Mouse (Mus musculus): ENCODE results near the gene Nek1.

The Nek1 gene

GRCm38 (mm10) chr8:61158540-61158939 lies 165.5 kb downstream of the Nek1 start:
- DNase-seq (ENCODE audit: low spot score in 2 of 2), result no peak

DNA sequence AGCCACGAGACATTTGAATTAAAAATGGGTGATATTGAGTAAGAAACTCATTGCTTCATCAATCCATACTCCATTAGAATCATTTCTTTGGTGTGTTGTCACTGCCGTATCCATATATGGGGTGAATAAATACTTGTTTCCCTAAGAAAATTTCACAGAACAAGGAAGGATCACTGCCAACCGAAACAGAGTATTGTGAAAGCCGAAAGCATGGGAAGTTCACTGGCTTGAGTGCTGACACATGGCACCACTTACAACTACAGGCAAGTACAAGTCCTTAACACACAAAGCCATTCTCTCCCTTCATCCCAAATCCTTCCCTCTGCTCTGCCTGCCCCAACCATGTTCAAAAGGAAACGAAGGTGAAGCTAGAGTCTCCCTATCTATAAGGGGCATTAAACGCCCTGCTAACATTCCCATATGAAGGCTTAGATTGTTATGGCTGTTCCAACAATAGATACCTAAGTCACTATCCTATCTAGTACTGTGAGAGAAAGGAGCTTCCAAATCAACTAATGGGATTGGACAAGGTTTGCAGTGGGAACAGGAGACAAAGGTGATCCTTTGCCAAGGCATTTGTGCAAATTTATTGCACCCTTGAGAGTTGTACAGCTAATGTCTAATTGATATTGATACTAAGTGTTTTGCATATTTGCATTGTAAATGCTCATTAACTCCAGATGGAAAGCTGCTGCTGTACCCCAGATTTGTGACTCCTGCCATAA lies 168.6 kb downstream of the Nek1 start:
- no peak for DNase-seq (ENCODE audit: low spot score in 2 of 2)

DNA sequence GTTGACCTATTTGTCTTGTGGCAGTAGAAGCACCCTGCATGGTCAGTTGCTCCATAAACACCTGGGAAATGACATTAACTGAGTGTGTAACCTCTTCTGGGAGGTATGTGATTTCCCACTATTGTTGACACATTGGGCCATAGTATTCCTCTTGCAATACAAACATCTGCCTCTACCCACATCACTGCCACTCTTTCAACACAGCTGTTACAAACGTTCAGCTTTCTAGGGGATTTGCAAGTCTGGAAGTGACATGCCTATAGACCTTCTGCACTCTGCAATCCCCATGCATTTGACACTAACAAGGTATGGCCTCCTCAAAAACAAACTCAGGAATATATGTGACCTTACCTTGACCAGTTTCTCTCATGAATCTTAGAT lies 169.2 kb downstream of the Nek1 start:
- DNase-seq (ENCODE audit: low spot score in 2 of 2), result no peak

- DNase-seq (ENCODE audit: low spot score in 2 of 2), result no peak
Measured at GRCm38 (mm10) chr8:61171546-61171945, 178.6 kb downstream of the Nek1 start.

GRCm38 (mm10) chr8:61173921-61174492 lies 181.0 kb downstream of the Nek1 start:
- no peak for DNase-seq (ENCODE audit: low spot score in 2 of 2)

- no peak for DNase-seq (ENCODE audit: low spot score in 2 of 2)
Measured at GRCm38 (mm10) chr8:61175876-61176275, 182.9 kb downstream of the Nek1 start.

GRCm38 (mm10) chr8:61177680-61178593 lies 184.9 kb downstream of the Nek1 start:
- no peak for DNase-seq (ENCODE audit: low spot score in 2 of 2)

GRCm38 (mm10) chr8:61178594-61179140 lies 185.7 kb downstream of the Nek1 start:
- DNase-seq (ENCODE audit: low spot score in 2 of 2), result no peak

All from spleen, postnatal 4 days (tissue).